Mouse (Mus musculus) liver, postnatal 0 days (tissue): ENCODE measurements around the gene Zfp940. TPM values are rescaled to one million over a fixed set of nuclear protein-coding genes. Genes with fewer than 3 reads are reported as not detected.
A peak's percentile ranks its signal among the peaks of the same experiment; 100 is the strongest.

Source experiments
- ATAC-seq: fragments of 200-750 bp; cut with Nextera tagmentation; 2 replicates; pipeline ENCODE4 v1.8.0; 2017; ENCODE audit warnings: mild to moderate bottlenecking, moderate library complexity
- DNase-seq: peaks from one replicate; pipeline ENCODE4 v3.0.0-alpha.2; 2016
- H3K27ac ChIP-seq: fragments of 300-500 bp; sonication (generic); 2 replicates; pipeline ENCODE4 v1.5.1; 2014; ENCODE audit warnings: antibody characterized with exemption, moderate library complexity, mild to moderate bottlenecking, low read depth
- H3K27me3 ChIP-seq: fragments of 300-500 bp; sonication (generic); 2 replicates; pipeline ENCODE4 v1.6.1; 2014; ENCODE audit warnings: low read length, control low read depth, mixed read lengths; ENCODE audit not compliant: insufficient read depth
- H3K36me3 ChIP-seq: fragments of 300-500 bp; sonication (generic); replicated peaks from 2 replicates; pipeline ENCODE4 v1.6.1; 2014; ENCODE audit warnings: mild to moderate bottlenecking, control low read depth, low read length, moderate library complexity, mixed read lengths; ENCODE audit not compliant: insufficient read depth
- H3K4me1 ChIP-seq: fragments of 300-500 bp; sonication (generic); 2 replicates; pipeline ENCODE4 v1.6.1; 2014; ENCODE audit warnings: antibody characterized with exemption, mild to moderate bottlenecking, control low read depth; ENCODE audit not compliant: insufficient read depth
- H3K4me2 ChIP-seq: fragments of 300-500 bp; sonication (generic); 2 replicates; pipeline ENCODE4 v1.6.1; 2014; ENCODE audit warnings: low read depth, mild to moderate bottlenecking, low read length, moderate library complexity, mixed read lengths
- H3K4me3 ChIP-seq: fragments of 300-500 bp; sonication (generic); 2 replicates; pipeline ENCODE4 v1.5.1; 2014; ENCODE audit warnings: low read depth, low read length
- H3K9ac ChIP-seq: fragments of 300-500 bp; sonication (generic); replicated peaks from 2 replicates; pipeline ENCODE4 v1.6.1; 2014; ENCODE audit warnings: mild to moderate bottlenecking, moderate library complexity
- H3K9me3 ChIP-seq: fragments of 300-500 bp; sonication (generic); 2 replicates; pipeline ENCODE4 v1.6.1; 2016; ENCODE audit warnings: mild to moderate bottlenecking, control low read depth, low read length, mixed read lengths
- CTCF ChIP-seq: sonication (generic); IDR thresholded peaks from 2 replicates; pipeline ENCODE4 v1.5.1; 2016; ENCODE audit warnings: antibody characterized with exemption, low read depth
- EP300 ChIP-seq: IDR thresholded peaks from 2 replicates; pipeline ENCODE4 v1.6.1; 2016; ENCODE audit warnings: antibody characterized with exemption, low read depth, mild to moderate bottlenecking
- WGBS: fragments of 180-500 bp; shearing (Covaris S2); extraction: QIAGEN DNeasy Blood & Tissue Kit; methylation state at CpG from one replicate; pipeline ENCODE4 v1.1.7; 2014; ENCODE audit not compliant: insufficient replicate concordance; 5-methylcytosine and 5-hydroxymethylcytosine counted together
- polyA plus RNA-seq: library from polyadenylated mRNA; unstranded; fragments of >200 nt; fragmentation: Nextera tagmentation; extraction: Ambion mirVana; gene quantifications from 2 replicates; pipeline ENCODE4 v1.2.1, GENCODE M21; 2015

Gene Zfp940
- polyA plus RNA-seq, 1 experiment from 2014 or later = 0.42 TPM

- Histone ChIP-seq H3K4me1 (no peaks in the 10 kb centered on the region), H3K27ac (no peak overlapping the region), H3K27me3 (no peaks in the 10 kb centered on the region), H3K9ac (no peak overlapping the region), H3K9me3 (peaks cover 27% of the 10 kb centered on the region), H3K36me3 (peaks cover 11% of the 10 kb centered on the region; the same call in 1 of the 2 replicates), H3K4me2 (no peak overlapping the region), H3K4me3 (no peak overlapping the region)
- TF ChIP-seq EP300 (no peak), CTCF (no peak)
- ATAC-seq (no peak), DNase-seq (no peak)
- 86% methylated on average over 10 of the region's 10 CpGs for WGBS
Measured at GRCm38 (mm10) chr7:29874256-29874655, 20.8 kb upstream of the Zfp940 start.

GRCm38 (mm10) chr7:29861660-29862059 is 8.2 kb upstream of the Zfp940 start:
- H3K27me3 ChIP-seq = no peaks in the 10 kb centered on the region
- TF ChIP-seq CTCF (peak; percentile 34), EP300 (no peak)
- no peak overlapping the region for H3K27ac ChIP-seq
- no peak overlapping the region for H3K4me2 ChIP-seq
- H3K36me3 ChIP-seq = peaks cover 3% of the 10 kb centered on the region; the same call in 1 of the 2 replicates
- H3K9me3 ChIP-seq = no peaks in the 10 kb centered on the region
- H3K9ac ChIP-seq = no peak overlapping the region
- peaks cover 7% of the 10 kb centered on the region; the same call in 1 of the 2 replicates for H3K4me1 ChIP-seq
- no peak overlapping the region for H3K4me3 ChIP-seq
- no peak for ATAC-seq
- WGBS = 89% methylated on average over 7 of the region's 7 CpGs
- DNase-seq = no peak

GRCm38 (mm10) chr7:29859532-29860517 is 6.4 kb upstream of the Zfp940 start, which contains the start of gene Zfp420:
TSS of gene Zfp420 (plus strand) at chr7:29859979.
- H3K4me2 ChIP-seq = peak within 1 kb of the TSS; percentile 82
- H3K9me3 ChIP-seq = no peaks in the 10 kb centered on the region
- peak; percentile 98 for ATAC-seq
- H3K9ac ChIP-seq = peak within 1 kb of the TSS; percentile 57; the same call in 1 of the 2 replicates
- H3K36me3 ChIP-seq = peaks cover 3% of the 10 kb centered on the region; the same call in 1 of the 2 replicates
- H3K27me3 ChIP-seq = no peaks in the 10 kb centered on the region
- DNase-seq = peak; percentile 86
- TF ChIP-seq EP300 (no peak), CTCF (peak; percentile 28)
- H3K4me3 ChIP-seq = peak within 1 kb of the TSS; percentile 65
- H3K27ac ChIP-seq = no peak within 1 kb of the TSS
- H3K4me1 ChIP-seq = peaks cover 7% of the 10 kb centered on the region; the same call in 1 of the 2 replicates
- WGBS = 6% methylated on average over 32 of the region's 32 CpGs

- H3K4me3 ChIP-seq = peak overlapping the region; percentile 64
- peak overlapping the region; percentile 93 for H3K4me2 ChIP-seq
- H3K27ac ChIP-seq = no peak overlapping the region
- WGBS = 46% methylated on average over 9 of the region's 9 CpGs
- peaks cover 7% of the 10 kb centered on the region for H3K4me1 ChIP-seq
- TF ChIP-seq EP300 = no peak
- TF ChIP-seq CTCF = no peak
- DNase-seq = no peak
- H3K36me3 ChIP-seq = no peaks in the 10 kb centered on the region
- no peak for ATAC-seq
- H3K27me3 ChIP-seq = no peaks in the 10 kb centered on the region
- no peaks in the 10 kb centered on the region for H3K9me3 ChIP-seq
- H3K9ac ChIP-seq = no peak overlapping the region; the same call in 1 of the 2 replicates
Measured at GRCm38 (mm10) chr7:29852831-29853218, 644 bp downstream of the Zfp940 start.

GRCm38 (mm10) chr7:29844616-29845015 is 8.9 kb downstream of the Zfp940 start:
- no peaks in the 10 kb centered on the region for H3K9me3 ChIP-seq
- WGBS = 84% methylated on average over 5 of the region's 5 CpGs
- H3K27me3 ChIP-seq = no peaks in the 10 kb centered on the region
- no peak for ATAC-seq
- H3K9ac ChIP-seq = no peak overlapping the region
- DNase-seq = no peak
- no peaks in the 10 kb centered on the region for H3K36me3 ChIP-seq
- no peaks in the 10 kb centered on the region for H3K4me1 ChIP-seq
- no peak overlapping the region for H3K4me3 ChIP-seq
- no peak overlapping the region for H3K4me2 ChIP-seq
- no peak overlapping the region for H3K27ac ChIP-seq
- TF ChIP-seq CTCF (no peak), EP300 (no peak)

- Histone ChIP-seq H3K9me3 (no peaks in the 10 kb centered on the region), H3K4me2 (no peak overlapping the region), H3K4me1 (no peaks in the 10 kb centered on the region), H3K27me3 (no peaks in the 10 kb centered on the region), H3K27ac (no peak overlapping the region), H3K4me3 (no peak overlapping the region), H3K36me3 (no peaks in the 10 kb centered on the region), H3K9ac (no peak overlapping the region)
- 79% methylated on average over 1 of the region's 1 CpGs for WGBS
- ATAC-seq = no peak
- no peak for TF ChIP-seq CTCF
- no peak for TF ChIP-seq EP300
- DNase-seq = no peak
Measured at GRCm38 (mm10) chr7:29842105-29842504, 11.4 kb downstream of the Zfp940 start.
